Mouse (Mus musculus): ENCODE results near the gene Asic2.

The Asic2 gene

DNA sequence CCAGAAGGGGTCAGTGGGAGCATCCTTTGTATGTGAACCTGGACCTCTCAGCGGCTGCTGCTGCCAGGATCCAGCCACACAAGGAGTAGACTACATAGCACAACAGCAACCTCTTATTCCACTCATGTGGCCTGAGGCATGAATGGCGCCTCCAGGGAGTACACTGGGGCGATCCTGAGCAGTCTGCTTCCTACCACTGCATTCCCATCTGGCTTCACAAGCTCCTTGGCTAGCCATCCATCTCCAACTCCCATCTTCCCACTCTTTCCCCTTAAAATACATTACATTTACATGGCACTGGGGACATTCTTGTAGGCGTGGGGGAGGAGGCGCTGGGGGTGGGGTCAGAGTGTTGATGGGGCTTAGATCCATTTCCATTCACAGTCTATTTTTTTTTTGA is 1055.5 kb downstream of the Asic2 start:
- Histone ChIP-seq H3K4me3 (replicated peaks; ENCODE audit: low read length) (no peak overlapping the region), H3K27me3 (ENCODE audit: insufficient read depth, low read length) (0 out of 2 replicates have a peak, but pooled peaks cover 6% of the 10 kb centered on the region), H3K36me3 (ENCODE audit: insufficient read depth, low read length) (no peaks in the 10 kb centered on the region), H3K9me3 (ENCODE audit: low read length) (no peaks in the 10 kb centered on the region), H3K4me1 (replicated peaks; ENCODE audit: low read depth, low read length) (no peaks in the 10 kb centered on the region)
- TF ChIP-seq CTCF (conservative IDR thresholded peaks at IDR 0.05; ENCODE audit: low read length) (no peak), POU5F1 (IDR thresholded peaks at IDR 0.05; ENCODE audit: borderline replicate concordance, low read length) (no peak), NANOG (IDR thresholded peaks at IDR 0.05; ENCODE audit: borderline replicate concordance, low read length) (no peak)

DNA sequence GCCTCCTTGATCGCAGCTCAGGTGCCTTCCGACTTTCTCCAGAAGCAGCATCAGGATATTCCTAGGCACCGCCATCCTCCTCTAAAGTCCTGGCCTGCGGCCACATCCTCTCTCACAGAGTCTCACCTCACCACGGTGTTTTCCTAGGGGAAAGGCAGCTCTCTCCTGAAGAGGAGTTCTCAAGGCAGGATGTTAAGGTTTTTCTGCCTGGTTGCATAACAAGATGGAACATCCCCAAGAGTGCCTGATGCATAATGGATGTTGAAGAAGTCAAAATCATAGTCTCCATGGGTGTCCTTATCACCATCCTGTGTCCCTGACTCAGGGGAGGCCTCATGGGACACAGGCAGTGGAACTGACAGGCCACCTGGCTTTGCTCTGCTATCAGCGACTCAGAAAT is 1060.4 kb downstream of the Asic2 start:
- Histone ChIP-seq H3K36me3 (ENCODE audit: insufficient read depth, low read length) (no peaks in the 10 kb centered on the region), H3K4me3 (replicated peaks; ENCODE audit: low read length) (no peak overlapping the region)

DNA sequence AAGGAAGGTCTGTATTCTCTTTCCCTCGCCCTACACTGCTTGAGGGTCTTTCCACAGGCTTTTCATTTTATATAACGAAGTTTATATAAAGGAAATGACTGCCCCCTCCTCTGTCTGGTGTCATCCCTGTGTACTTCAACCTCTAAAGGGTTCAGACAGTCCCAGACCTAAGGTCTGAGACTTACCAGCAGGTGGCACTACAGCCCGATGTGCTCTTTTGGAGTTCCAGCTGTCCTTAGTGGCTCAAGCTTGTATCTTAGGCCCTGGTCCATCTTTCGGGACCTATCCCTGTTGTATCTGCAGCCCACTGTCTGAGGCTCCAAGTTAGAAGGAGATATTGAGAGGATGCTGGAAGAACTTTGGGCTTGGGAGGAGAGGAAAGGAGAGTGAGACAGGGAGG is 1061.8 kb downstream of the Asic2 start:
- no peaks in the 10 kb centered on the region for H3K36me3 ChIP-seq (ENCODE audit: insufficient read depth, low read length)
- H3K9me3 ChIP-seq (ENCODE audit: low read length), result 0 out of 2 replicates have a peak, but pooled peaks cover 2% of the 10 kb centered on the region
- H3K27me3 ChIP-seq (ENCODE audit: insufficient read depth, low read length), result peaks cover 15% of the 10 kb centered on the region; the same call in 1 of the 2 replicates
- TF ChIP-seq POU5F1 (IDR thresholded peaks at IDR 0.05; ENCODE audit: borderline replicate concordance, low read length) (no peak), CTCF (conservative IDR thresholded peaks at IDR 0.05; ENCODE audit: low read length) (peak; percentile 46), NANOG (IDR thresholded peaks at IDR 0.05; ENCODE audit: borderline replicate concordance, low read length) (no peak)
- H3K4me1 ChIP-seq (replicated peaks; ENCODE audit: low read depth, low read length), result no peaks in the 10 kb centered on the region
- no peak overlapping the region for H3K4me3 ChIP-seq (replicated peaks; ENCODE audit: low read length)

More for the DNA sequence above, 1060.4 kb downstream of the Asic2 start:
- Histone ChIP-seq H3K9me3 (ENCODE audit: low read length) (0 out of 2 replicates have a peak, but pooled peaks cover 2% of the 10 kb centered on the region), H3K27me3 (ENCODE audit: insufficient read depth, low read length) (peaks cover 15% of the 10 kb centered on the region; the same call in 1 of the 2 replicates), H3K4me1 (replicated peaks; ENCODE audit: low read depth, low read length) (no peaks in the 10 kb centered on the region)
- no peak for TF ChIP-seq NANOG (IDR thresholded peaks at IDR 0.05; ENCODE audit: borderline replicate concordance, low read length)

DNA sequence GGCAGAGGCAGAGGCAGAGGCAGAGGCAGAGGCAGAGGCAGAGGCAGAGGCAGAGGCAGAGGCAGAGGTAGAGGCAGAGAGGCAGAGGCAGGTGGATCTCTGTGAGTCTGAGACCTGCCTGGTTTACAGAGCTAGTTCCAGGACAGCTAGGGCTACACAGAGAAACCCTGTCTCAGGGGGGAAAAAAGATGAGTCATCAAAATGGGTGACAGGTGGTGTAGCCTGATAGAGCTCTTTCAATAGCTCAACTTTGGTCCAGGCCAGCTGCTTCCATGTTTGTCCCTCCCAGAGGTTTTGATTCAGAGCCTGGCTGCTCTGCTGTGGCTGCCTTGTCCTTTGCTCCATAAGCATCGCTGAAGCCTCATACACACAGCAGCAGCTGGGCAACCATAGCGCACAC is 1063.7 kb downstream of the Asic2 start:
- TF ChIP-seq POU5F1 (IDR thresholded peaks at IDR 0.05; ENCODE audit: borderline replicate concordance, low read length) (no peak), CTCF (conservative IDR thresholded peaks at IDR 0.05; ENCODE audit: low read length) (no peak), NANOG (IDR thresholded peaks at IDR 0.05; ENCODE audit: borderline replicate concordance, low read length) (no peak)
- Histone ChIP-seq H3K4me3 (replicated peaks; ENCODE audit: low read length) (no peak overlapping the region), H3K9me3 (ENCODE audit: low read length) (0 out of 2 replicates have a peak, but pooled peaks cover 2% of the 10 kb centered on the region)

DNA sequence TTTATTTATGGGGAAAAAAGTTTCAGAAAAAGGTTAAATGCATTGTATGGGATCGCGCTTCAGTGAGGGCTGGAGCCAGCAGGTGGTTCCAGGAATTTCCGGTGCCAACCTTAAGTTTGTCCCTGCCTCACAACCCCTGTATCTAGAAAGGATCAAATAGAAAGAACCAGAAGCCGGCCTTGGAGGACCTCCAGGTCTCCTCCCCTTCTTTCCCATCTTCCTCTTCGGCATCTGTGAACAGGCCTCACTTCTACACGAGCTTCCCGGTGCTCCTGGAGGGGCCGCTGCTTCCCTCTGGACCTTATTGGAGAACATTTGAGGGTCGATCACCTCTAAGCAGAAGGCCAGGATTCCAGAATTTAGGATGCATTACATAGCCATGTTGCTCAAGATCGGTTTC is 1064.8 kb downstream of the Asic2 start:
- 0 out of 2 replicates have a peak, but pooled peaks cover 2% of the 10 kb centered on the region for H3K9me3 ChIP-seq (ENCODE audit: low read length)
- no peak overlapping the region for H3K4me3 ChIP-seq (replicated peaks; ENCODE audit: low read length)
- no peaks in the 10 kb centered on the region for H3K4me1 ChIP-seq (replicated peaks; ENCODE audit: low read depth, low read length)
- peaks cover 9% of the 10 kb centered on the region; the same call in 1 of the 2 replicates for H3K27me3 ChIP-seq (ENCODE audit: insufficient read depth, low read length)
- no peaks in the 10 kb centered on the region for H3K36me3 ChIP-seq (ENCODE audit: insufficient read depth, low read length)
- TF ChIP-seq NANOG (IDR thresholded peaks at IDR 0.05; ENCODE audit: borderline replicate concordance, low read length) (no peak), POU5F1 (IDR thresholded peaks at IDR 0.05; ENCODE audit: borderline replicate concordance, low read length) (no peak), CTCF (conservative IDR thresholded peaks at IDR 0.05; ENCODE audit: low read length) (no peak)

More for the DNA sequence above, 1063.7 kb downstream of the Asic2 start:
- Histone ChIP-seq H3K4me1 (replicated peaks; ENCODE audit: low read depth, low read length) (no peaks in the 10 kb centered on the region), H3K27me3 (ENCODE audit: insufficient read depth, low read length) (peaks cover 11% of the 10 kb centered on the region; the same call in 1 of the 2 replicates), H3K36me3 (ENCODE audit: insufficient read depth, low read length) (no peaks in the 10 kb centered on the region)

DNA sequence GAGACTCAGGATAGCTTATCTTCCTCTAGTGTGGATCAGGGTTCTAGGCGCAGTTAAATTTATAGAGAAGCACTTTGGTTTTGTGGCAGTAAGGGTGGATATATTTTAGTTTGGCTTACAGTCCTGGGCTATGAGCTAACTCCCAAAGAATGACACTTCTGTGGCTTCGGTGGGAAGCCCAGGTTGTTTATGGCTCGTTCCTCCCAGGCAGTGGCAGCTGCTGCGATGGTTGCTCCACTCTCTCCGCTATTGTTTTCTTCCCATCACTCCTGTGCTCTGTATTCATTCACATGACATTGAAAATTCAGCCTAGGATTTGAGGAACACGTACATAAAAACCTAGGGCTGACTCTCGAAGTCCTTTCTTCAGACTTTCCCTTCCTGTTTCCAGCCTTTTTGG is 1065.6 kb downstream of the Asic2 start:
- TF ChIP-seq POU5F1 (IDR thresholded peaks at IDR 0.05; ENCODE audit: borderline replicate concordance, low read length), result no peak
- no peak for TF ChIP-seq NANOG (IDR thresholded peaks at IDR 0.05; ENCODE audit: borderline replicate concordance, low read length)
- TF ChIP-seq CTCF (conservative IDR thresholded peaks at IDR 0.05; ENCODE audit: low read length), result no peak
- Histone ChIP-seq H3K4me3 (replicated peaks; ENCODE audit: low read length) (no peak overlapping the region), H3K9me3 (ENCODE audit: low read length) (0 out of 2 replicates have a peak, but pooled peaks cover 2% of the 10 kb centered on the region), H3K27me3 (ENCODE audit: insufficient read depth, low read length) (peaks cover 9% of the 10 kb centered on the region; the same call in 1 of the 2 replicates), H3K36me3 (ENCODE audit: insufficient read depth, low read length) (no peaks in the 10 kb centered on the region), H3K4me1 (replicated peaks; ENCODE audit: low read depth, low read length) (no peaks in the 10 kb centered on the region)

DNA sequence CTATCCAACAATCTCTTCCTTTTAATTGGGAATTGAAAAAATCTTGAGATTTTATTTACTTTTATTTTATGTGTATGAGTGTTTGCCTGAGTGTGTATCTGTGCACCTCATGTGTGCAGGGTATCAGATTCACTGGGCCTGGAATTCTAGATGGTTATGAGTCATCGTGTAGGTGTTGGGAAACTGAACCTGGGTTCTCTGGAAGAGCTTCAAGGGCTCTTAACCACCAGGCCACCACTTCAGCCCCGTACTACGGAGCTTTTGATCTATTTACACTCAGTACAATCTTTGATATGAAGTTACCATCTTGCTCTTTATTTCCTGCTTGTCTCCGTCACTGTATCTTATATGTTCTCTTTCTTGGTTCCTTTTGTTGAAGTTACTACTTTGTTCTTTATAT is 1067.7 kb downstream of the Asic2 start:
- no peak for TF ChIP-seq NANOG (IDR thresholded peaks at IDR 0.05; ENCODE audit: borderline replicate concordance, low read length)
- no peak for TF ChIP-seq CTCF (conservative IDR thresholded peaks at IDR 0.05; ENCODE audit: low read length)
- no peak for TF ChIP-seq POU5F1 (IDR thresholded peaks at IDR 0.05; ENCODE audit: borderline replicate concordance, low read length)
- Histone ChIP-seq H3K36me3 (ENCODE audit: insufficient read depth, low read length) (no peaks in the 10 kb centered on the region), H3K27me3 (ENCODE audit: insufficient read depth, low read length) (peaks cover 13% of the 10 kb centered on the region; the same call in 1 of the 2 replicates), H3K4me1 (replicated peaks; ENCODE audit: low read depth, low read length) (no peaks in the 10 kb centered on the region), H3K9me3 (ENCODE audit: low read length) (0 out of 2 replicates have a peak, but pooled peaks cover 2% of the 10 kb centered on the region), H3K4me3 (replicated peaks; ENCODE audit: low read length) (no peak overlapping the region)

DNA sequence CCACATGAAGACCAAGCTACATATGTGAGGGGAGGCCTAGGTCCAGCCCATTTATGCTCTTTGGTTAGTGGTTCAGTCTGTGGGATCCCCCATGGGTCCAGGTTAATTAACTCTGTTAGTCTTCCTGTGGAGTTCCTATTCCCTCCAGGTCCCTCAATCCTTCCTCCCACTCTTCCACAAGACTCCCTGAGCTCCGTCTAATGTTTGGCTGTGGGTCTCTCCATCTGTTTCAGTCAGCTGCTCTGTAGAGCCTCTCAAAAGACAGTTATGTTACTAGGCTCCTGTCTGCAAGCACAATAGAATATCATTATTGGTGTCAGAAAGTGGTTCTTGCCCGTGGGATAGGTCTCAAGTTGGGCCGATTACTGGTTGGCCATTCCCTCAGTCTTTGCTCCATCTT is 1072.4 kb downstream of the Asic2 start:
- Histone ChIP-seq H3K9me3 (ENCODE audit: low read length) (no peaks in the 10 kb centered on the region), H3K36me3 (ENCODE audit: insufficient read depth, low read length) (no peaks in the 10 kb centered on the region), H3K4me1 (replicated peaks; ENCODE audit: low read depth, low read length) (peaks cover 34% of the 10 kb centered on the region), H3K4me3 (replicated peaks; ENCODE audit: low read length) (no peak overlapping the region), H3K27me3 (ENCODE audit: insufficient read depth, low read length) (peaks cover 35% of the 10 kb centered on the region)
- no peak for TF ChIP-seq NANOG (IDR thresholded peaks at IDR 0.05; ENCODE audit: borderline replicate concordance, low read length)
- TF ChIP-seq POU5F1 (IDR thresholded peaks at IDR 0.05; ENCODE audit: borderline replicate concordance, low read length), result no peak
- TF ChIP-seq CTCF (conservative IDR thresholded peaks at IDR 0.05; ENCODE audit: low read length), result no peak

Data from E14TG2a.4 (cell line).